ENCODE assay signal across 1 mouse cellular context in genomic region chr13:5864265-5865097, GRCm38 (mm10).
TF ChIP-seq lines count a peak whose summit lies in the region.

No protein-coding gene starts in this region.

TF ChIP-seq in MEL, 35 proteins besides CTCF, POLR2A, EP300 and RAD21 (continued from another document):
- TF ChIP-seq SMC3 (IDR thresholded peaks at IDR 0.05; ENCODE audit: low read depth, low read length) (no peak), CHD2 (IDR thresholded peaks at IDR 0.05; ENCODE audit: low read length) (no peak), MAZ (IDR thresholded peaks at IDR 0.05; ENCODE audit: low read depth, low read length) (no peak), ZKSCAN1 (IDR thresholded peaks at IDR 0.05; ENCODE audit: low read depth, low read length) (no peak), TBP (IDR thresholded peaks at IDR 0.05; ENCODE audit: low read depth, low read length) (0 out of 2 replicates have a peak, but pooled peaks have one; percentile 15)
